Mouse (Mus musculus): ENCODE measurements around the gene Iars2. TPM values are rescaled to one million over a fixed set of nuclear protein-coding genes. Genes with fewer than 3 reads are reported as not detected.

Gene Iars2
- total and polyA plus RNA-seq, 2 experiments from 2014 or later = 15.9 to 37.1 TPM

DNA sequence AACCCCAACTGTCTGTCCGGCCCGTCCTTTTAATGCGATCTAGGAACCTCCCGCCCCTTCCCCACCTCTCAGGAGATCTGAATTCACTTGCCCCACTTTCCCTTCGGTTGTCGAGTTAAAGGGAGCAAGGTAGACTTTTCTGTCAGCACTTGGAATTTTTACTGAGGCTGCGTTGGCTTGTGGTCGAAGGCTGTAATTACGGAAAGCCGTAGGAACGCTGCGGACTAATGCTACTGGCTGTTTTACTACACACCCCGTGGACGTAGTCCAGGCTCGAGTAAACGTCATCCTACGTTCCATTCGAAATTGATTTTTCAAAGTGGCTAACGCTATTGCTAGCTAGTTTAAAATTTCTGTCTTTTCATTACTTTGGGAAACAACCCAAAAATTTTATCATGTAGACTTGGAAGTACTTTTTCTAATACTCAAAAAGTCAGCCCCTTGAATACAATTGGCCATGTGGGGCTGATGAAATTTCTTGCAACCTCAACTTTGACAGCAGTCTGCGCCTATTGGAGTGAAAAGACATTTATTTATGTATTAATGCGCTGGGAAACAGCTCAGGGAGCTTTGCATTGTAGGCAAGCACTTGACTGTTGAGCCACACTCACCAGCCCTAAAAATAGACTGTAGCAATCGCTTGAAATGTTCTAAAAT lies 34.5 kb upstream of the Iars2 start:
- Histone ChIP-seq H3K9ac (replicated peaks; ENCODE audit: low read length, poor library complexity, severe bottlenecking) (peak overlapping the region; percentile 84), H3K36me3 (ENCODE audit: insufficient read depth, low read length) (no peaks in the 10 kb centered on the region), H3K4me2 (ENCODE audit: low read depth, low read length, poor library complexity, severe bottlenecking) (peak overlapping the region; percentile 67), H3K4me3 (ENCODE audit: low read depth, low read length) (peak overlapping the region; percentile 92), H3K27ac (ENCODE audit: low read depth, low read length) (peak overlapping the region; percentile 88), H3K9me3 (ENCODE audit: low read length) (no peaks in the 10 kb centered on the region), H3K4me1 (ENCODE audit: insufficient read depth, low read length) (peaks cover 10% of the 10 kb centered on the region; the same call in 1 of the 2 replicates), H3K27me3 (ENCODE audit: insufficient read depth, low read length) (no peaks in the 10 kb centered on the region)
- ATAC-seq (ENCODE audit: low FRiP score) (peak; percentile 64; the same call in 1 of the 2 replicates), DNase-seq (ENCODE audit: low spot score) (peak; percentile 82)
- TF ChIP-seq CTCF (IDR thresholded peaks at IDR 0.05) = no peak; the same call in 1 of the 2 replicates
- WGBS = 3% methylated on average over 22 of the region's 22 CpGs

DNA sequence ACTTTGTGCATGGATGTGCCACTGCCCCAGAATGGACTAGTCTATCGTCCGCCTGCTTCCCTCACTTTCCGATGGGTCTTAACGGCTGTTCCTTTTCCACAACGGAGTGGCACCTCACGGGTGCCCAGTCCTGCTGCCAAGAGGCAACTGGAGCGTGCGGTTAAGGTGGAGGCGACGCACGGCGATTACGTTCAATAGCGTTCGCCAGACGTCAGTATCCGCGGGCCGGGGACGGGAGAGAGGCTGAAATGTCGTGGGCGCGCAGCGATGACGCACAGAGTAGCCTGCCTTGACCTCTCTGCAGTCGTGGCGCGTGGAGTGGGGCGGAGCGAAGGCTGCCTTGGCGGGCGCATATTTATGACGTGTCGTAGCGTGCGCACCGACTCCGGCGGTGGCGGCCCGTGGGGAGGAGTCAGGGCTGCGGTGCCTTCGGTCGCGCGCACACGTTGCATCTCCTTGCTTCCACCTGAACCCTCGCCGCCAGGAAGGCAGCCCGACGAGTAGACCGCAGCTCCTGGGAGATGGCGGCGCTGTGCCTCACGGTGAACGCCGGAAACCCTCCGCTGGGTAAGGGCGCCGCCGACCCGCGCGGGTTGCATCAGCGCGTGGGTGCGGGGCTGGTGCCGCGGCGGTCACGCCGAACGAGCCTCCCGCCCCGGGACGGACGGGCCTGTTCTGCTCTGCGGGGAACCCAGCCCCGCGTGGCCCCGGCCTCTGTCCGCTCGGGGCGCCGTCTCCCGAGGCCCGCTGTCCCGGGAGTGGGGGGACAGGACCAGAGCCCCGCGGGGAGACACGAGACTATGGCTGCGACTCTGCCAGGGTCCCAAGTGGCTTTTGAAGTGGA lies 33.7 kb upstream of the Iars2 start, which contains the start of gene Eprs:
Gene Eprs (plus strand): TSS at position 368 of the 844 bp plus-strand sequence.
- Histone ChIP-seq H3K4me3 (ENCODE audit: low read depth, low read length) (peak within 1 kb of the TSS; percentile 92), H3K4me2 (ENCODE audit: low read depth, low read length, poor library complexity, severe bottlenecking) (peak within 1 kb of the TSS; percentile 69), H3K9me3 (ENCODE audit: low read length) (no peaks in the 10 kb centered on the region), H3K36me3 (ENCODE audit: insufficient read depth, low read length) (peaks cover 2% of the 10 kb centered on the region; the same call in 1 of the 2 replicates), H3K27ac (ENCODE audit: low read depth, low read length) (peak within 1 kb of the TSS; percentile 88), H3K4me1 (ENCODE audit: insufficient read depth, low read length) (peaks cover 10% of the 10 kb centered on the region; the same call in 1 of the 2 replicates), H3K27me3 (ENCODE audit: insufficient read depth, low read length) (no peaks in the 10 kb centered on the region), H3K9ac (replicated peaks; ENCODE audit: low read length, poor library complexity, severe bottlenecking) (peak within 1 kb of the TSS; percentile 84)
- peak; percentile 17 for TF ChIP-seq CTCF (IDR thresholded peaks at IDR 0.05)
- under 1% methylated on average over 53 of the region's 92 CpGs for WGBS
- peak; percentile 97 for ATAC-seq (ENCODE audit: low FRiP score)
- peak; percentile 99 for DNase-seq (ENCODE audit: low spot score)

DNA sequence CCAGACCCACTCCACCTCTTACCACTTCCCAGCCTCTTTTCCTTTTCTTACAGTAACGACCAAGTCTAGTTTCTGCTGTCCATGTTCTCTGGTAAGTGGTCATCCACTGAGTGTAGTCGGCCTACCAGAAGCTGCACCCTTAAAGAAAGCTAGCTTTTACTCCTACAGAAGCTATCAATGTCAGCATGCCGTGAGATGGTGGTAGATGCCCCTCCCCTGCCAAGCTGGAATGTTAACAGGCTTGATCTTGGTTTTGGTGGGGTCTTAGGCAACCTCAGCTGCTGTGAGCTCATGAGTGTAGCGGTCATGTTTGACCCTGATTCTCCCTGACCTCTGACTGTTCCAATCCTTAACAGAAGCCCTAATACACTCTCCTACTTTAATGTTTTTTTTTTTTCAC lies 29.0 kb upstream of the Iars2 start:
- H3K27me3 ChIP-seq (ENCODE audit: insufficient read depth, low read length) = no peaks in the 10 kb centered on the region
- no peak for TF ChIP-seq CTCF (IDR thresholded peaks at IDR 0.05)
- no peak for ATAC-seq (ENCODE audit: low FRiP score)
- H3K4me2 ChIP-seq (ENCODE audit: low read depth, low read length, poor library complexity, severe bottlenecking) = no peak overlapping the region
- no peaks in the 10 kb centered on the region for H3K4me1 ChIP-seq (ENCODE audit: insufficient read depth, low read length)
- no peak overlapping the region for H3K27ac ChIP-seq (ENCODE audit: low read depth, low read length)
- no peaks in the 10 kb centered on the region for H3K9me3 ChIP-seq (ENCODE audit: low read length)
- 89% methylated on average over 4 of the region's 4 CpGs for WGBS
- H3K36me3 ChIP-seq (ENCODE audit: insufficient read depth, low read length) = peaks cover 23% of the 10 kb centered on the region
- DNase-seq (ENCODE audit: low spot score) = no peak
- no peak overlapping the region for H3K9ac ChIP-seq (replicated peaks; ENCODE audit: low read length, poor library complexity, severe bottlenecking)
- H3K4me3 ChIP-seq (ENCODE audit: low read depth, low read length) = no peak overlapping the region

DNA sequence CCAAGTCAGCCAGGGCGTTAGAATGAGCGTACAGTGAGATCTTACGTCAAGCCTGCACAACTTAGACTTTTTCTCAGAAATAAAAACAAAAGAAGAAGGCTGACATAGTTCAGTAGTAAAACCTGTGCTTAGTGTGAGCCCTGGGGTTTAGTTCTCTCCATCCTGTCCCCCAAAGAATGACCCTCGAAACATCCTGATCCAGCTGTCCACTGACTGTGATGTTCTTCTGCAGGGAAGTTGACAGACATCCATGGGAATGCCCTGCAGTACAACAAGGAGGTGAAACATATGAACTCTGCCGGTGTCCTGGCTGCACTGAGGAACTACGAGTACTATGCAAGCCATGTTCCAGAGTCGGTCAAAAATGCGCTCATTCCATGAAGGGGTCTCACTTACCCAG lies 27.1 kb upstream of the Iars2 start:
- TF ChIP-seq CTCF (IDR thresholded peaks at IDR 0.05) = no peak
- H3K4me3 ChIP-seq (ENCODE audit: low read depth, low read length) = no peak overlapping the region
- peaks cover 41% of the 10 kb centered on the region for H3K36me3 ChIP-seq (ENCODE audit: insufficient read depth, low read length)
- no peak for DNase-seq (ENCODE audit: low spot score)
- H3K9ac ChIP-seq (replicated peaks; ENCODE audit: low read length, poor library complexity, severe bottlenecking) = no peak overlapping the region
- H3K4me2 ChIP-seq (ENCODE audit: low read depth, low read length, poor library complexity, severe bottlenecking) = no peak overlapping the region
- WGBS = 98% methylated on average over 8 of the region's 8 CpGs
- H3K27me3 ChIP-seq (ENCODE audit: insufficient read depth, low read length) = no peaks in the 10 kb centered on the region
- no peak for ATAC-seq (ENCODE audit: low FRiP score)
- no peaks in the 10 kb centered on the region for H3K9me3 ChIP-seq (ENCODE audit: low read length)
- no peaks in the 10 kb centered on the region for H3K4me1 ChIP-seq (ENCODE audit: insufficient read depth, low read length)
- no peak overlapping the region for H3K27ac ChIP-seq (ENCODE audit: low read depth, low read length)

GRCm38 (mm10) chr1:185354731-185355130 lies 25.5 kb upstream of the Iars2 start:
- Histone ChIP-seq H3K4me3 (ENCODE audit: low read depth, low read length) (no peak overlapping the region), H3K9ac (replicated peaks; ENCODE audit: low read length, poor library complexity, severe bottlenecking) (no peak overlapping the region), H3K27ac (ENCODE audit: low read depth, low read length) (no peak overlapping the region), H3K4me1 (ENCODE audit: insufficient read depth, low read length) (no peaks in the 10 kb centered on the region), H3K4me2 (ENCODE audit: low read depth, low read length, poor library complexity, severe bottlenecking) (no peak overlapping the region), H3K36me3 (ENCODE audit: insufficient read depth, low read length) (peaks cover 54% of the 10 kb centered on the region), H3K9me3 (ENCODE audit: low read length) (no peaks in the 10 kb centered on the region), H3K27me3 (ENCODE audit: insufficient read depth, low read length) (no peaks in the 10 kb centered on the region)
- DNase-seq (ENCODE audit: low spot score) (no peak), ATAC-seq (ENCODE audit: low FRiP score) (no peak)
- 90% methylated on average over 4 of the region's 4 CpGs for WGBS
- no peak for TF ChIP-seq CTCF (IDR thresholded peaks at IDR 0.05)

- Histone ChIP-seq H3K27me3 (ENCODE audit: insufficient read depth, low read length) (no peaks in the 10 kb centered on the region), H3K36me3 (ENCODE audit: insufficient read depth, low read length) (peaks cover 62% of the 10 kb centered on the region), H3K4me3 (ENCODE audit: low read depth, low read length) (no peak overlapping the region), H3K9ac (replicated peaks; ENCODE audit: low read length, poor library complexity, severe bottlenecking) (no peak overlapping the region), H3K27ac (ENCODE audit: low read depth, low read length) (no peak overlapping the region), H3K9me3 (ENCODE audit: low read length) (no peaks in the 10 kb centered on the region), H3K4me1 (ENCODE audit: insufficient read depth, low read length) (no peaks in the 10 kb centered on the region), H3K4me2 (ENCODE audit: low read depth, low read length, poor library complexity, severe bottlenecking) (no peak overlapping the region)
- DNase-seq (ENCODE audit: low spot score) = no peak
- no peak for ATAC-seq (ENCODE audit: low FRiP score)
- TF ChIP-seq CTCF (IDR thresholded peaks at IDR 0.05) = no peak
- 96% methylated on average over 8 of the region's 8 CpGs for WGBS
Observed at GRCm38 (mm10) chr1:185353351-185353750, 24.2 kb upstream of the Iars2 start.
